28 mouse cellular contexts compared by ENCODE assay signal in the genomic region with DNA sequence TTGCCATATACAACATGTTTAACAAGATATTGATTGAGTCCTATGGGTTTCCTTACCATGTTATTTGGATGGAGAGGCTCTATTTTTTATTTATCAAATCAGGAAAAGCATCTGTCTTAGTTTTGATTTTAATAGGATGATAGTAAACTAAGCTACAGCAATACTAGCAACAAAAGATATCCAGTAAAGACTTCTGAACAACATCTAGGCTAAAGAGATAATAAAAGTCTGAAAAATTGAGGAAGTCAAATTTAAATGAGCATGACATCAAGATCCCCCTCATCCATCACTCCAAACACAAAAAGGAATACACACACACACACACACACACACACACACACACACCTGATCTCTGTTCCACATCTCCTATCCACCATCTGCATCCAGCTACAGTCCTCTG.
"Had no signal": no experiment of that assay in that cellular context is flagged by ENCODE, and none has a peak within 500 bp of the region (broad histone marks: within the 10 kb centered on the region; RNA-seq: fewer than 3 reads in every experiment).

No protein-coding gene starts in this region.

- H3K4me3 ChIP-seq: limb, embryonic 10.5 days; limb, embryonic 12.5 days; limb, embryonic 13.5 days; limb, embryonic 15.5 days; liver, embryonic 12.5 days; liver, embryonic 13.5 days; liver, embryonic 15.5 days; lung, embryonic 15.5 days; megakaryocyte, embryonic 14.5 days; midbrain, embryonic 10.5 days; midbrain, embryonic 12.5 days; midbrain, embryonic 13.5 days; midbrain, embryonic 15.5 days; myocyte; neural tube, embryonic 12.5 days had no signal

- H3K27me3 ChIP-seq: limb, embryonic 12.5 days; limb, embryonic 13.5 days; limb, embryonic 15.5 days; liver, embryonic 12.5 days; liver, embryonic 13.5 days; liver, embryonic 15.5 days; lung, embryonic 15.5 days; megakaryocyte, embryonic 14.5 days; midbrain, embryonic 12.5 days; midbrain, embryonic 13.5 days; midbrain, embryonic 15.5 days; neural tube, embryonic 12.5 days had no signal

- DNase-seq: left cerebral cortex, postnatal 4 days; liver; liver, embryonic 13.5 days; liver, postnatal 0 days; lung, adult 18-20 months; lung, adult 2 months; lung, embryonic 14.5 days; lung, postnatal 10 days; lung, postnatal 14 days; lung, postnatal 36 days; lung, postnatal 4 days; midbrain, embryonic 14.5 days had no signal

- H3K27ac ChIP-seq: limb, embryonic 10.5 days; limb, embryonic 12.5 days; limb, embryonic 13.5 days; limb, embryonic 15.5 days; liver, embryonic 12.5 days; liver, embryonic 13.5 days; liver, embryonic 14.5 days; liver, embryonic 15.5 days; lung, embryonic 15.5 days; macrophage; midbrain, embryonic 10.5 days; midbrain, embryonic 12.5 days; midbrain, embryonic 13.5 days; midbrain, embryonic 15.5 days; neural tube, embryonic 12.5 days had no signal

- H3K36me3 ChIP-seq: limb, embryonic 10.5 days; limb, embryonic 12.5 days; limb, embryonic 13.5 days; limb, embryonic 15.5 days; liver, embryonic 12.5 days; liver, embryonic 13.5 days; liver, embryonic 15.5 days; lung, embryonic 15.5 days; midbrain, embryonic 10.5 days; midbrain, embryonic 12.5 days; midbrain, embryonic 13.5 days; midbrain, embryonic 15.5 days; neural tube, embryonic 12.5 days had no signal

- H3K9ac ChIP-seq: limb, embryonic 12.5 days; limb, embryonic 13.5 days; limb, embryonic 15.5 days; liver, embryonic 12.5 days; liver, embryonic 13.5 days; liver, embryonic 14.5 days; liver, embryonic 15.5 days; liver, postnatal 0 days; lung, embryonic 14.5 days; lung, embryonic 15.5 days; midbrain, embryonic 12.5 days; midbrain, embryonic 13.5 days; midbrain, embryonic 15.5 days; neural tube, embryonic 12.5 days had no signal

- H3K4me1 ChIP-seq: limb, embryonic 10.5 days; limb, embryonic 12.5 days; limb, embryonic 15.5 days; liver, embryonic 12.5 days; liver, embryonic 13.5 days; liver, embryonic 15.5 days; lung, embryonic 15.5 days; midbrain, embryonic 10.5 days; midbrain, embryonic 12.5 days; midbrain, embryonic 13.5 days; midbrain, embryonic 15.5 days; neural tube, embryonic 12.5 days had no signal

- H3K9me3 ChIP-seq: limb, embryonic 10.5 days; limb, embryonic 12.5 days; limb, embryonic 13.5 days; limb, embryonic 15.5 days; liver, embryonic 12.5 days; liver, embryonic 13.5 days; liver, embryonic 15.5 days; lung, embryonic 15.5 days; megakaryocyte, embryonic 14.5 days; midbrain, embryonic 10.5 days; midbrain, embryonic 12.5 days; midbrain, embryonic 13.5 days; midbrain, embryonic 15.5 days; neural tube, embryonic 12.5 days had no signal
